Mouse (Mus musculus): ENCODE data around the gene Magi3. TPM values are rescaled to one million over a fixed set of nuclear protein-coding genes. Genes with fewer than 3 reads are reported as not detected.

Gene Magi3
- polyA plus RNA-seq, 1 experiment from 2014 or later: 5.2 TPM

DNA sequence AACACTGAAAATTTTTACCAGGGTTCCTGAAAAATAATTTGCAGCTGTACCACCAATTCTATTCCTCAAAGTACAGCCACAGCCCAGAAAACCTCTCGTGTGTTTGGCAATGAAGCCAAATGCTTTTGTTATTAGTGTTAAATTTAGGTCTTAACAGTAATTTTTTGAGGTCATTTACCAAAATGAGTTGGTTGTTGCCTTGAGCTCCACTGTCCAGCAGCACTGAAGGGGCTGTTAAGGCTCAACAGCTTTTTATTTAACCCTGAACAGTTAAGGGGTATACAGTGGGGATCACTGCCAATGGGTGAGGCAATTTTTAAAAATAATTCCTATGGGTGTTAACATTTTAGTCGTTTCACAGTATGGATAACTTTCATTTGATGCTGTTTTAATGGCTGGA is 252.9 kb downstream of the Magi3 start:
- Histone ChIP-seq H3K9me3 (replicated peaks) (no peaks in the 10 kb centered on the region), H3K4me1 (peaks cover 12% of the 10 kb centered on the region), H3K4me3 (peak overlapping the region; percentile 85), H3K27ac (peak overlapping the region; percentile 99), H3K27me3 (no peaks in the 10 kb centered on the region), H3K4me2 (replicated peaks) (peak overlapping the region; percentile 71), H3K36me3 (peaks cover 13% of the 10 kb centered on the region), H3K9ac (peak overlapping the region; percentile 91)
- no peak for ATAC-seq (ENCODE audit: low FRiP score)
- 30% methylated on average over 2 of the region's 2 CpGs for WGBS

Measured in hindbrain, embryonic 12.5 days (tissue).